Comparison of ENCODE assay signal across 7 mouse cellular contexts in genomic region chr1:93444405-93445110, GRCm38 (mm10). TPM values are rescaled to one million over a fixed set of nuclear protein-coding genes. Genes with fewer than 3 reads are reported as not detected.
DNase-seq lines count a peak whose midpoint lies in the region.

No protein-coding gene starts in this region.

- peak; percentile 94 for DNase-seq in adrenal gland, adult 2 months
- DNase-seq in embryo, embryonic 10 days (ENCODE audit: low spot score) = peak; percentile 68
- DNase-seq in gastrocnemius, postnatal 10 days = peak; percentile 78
- DNase-seq in induced T-regulatory cell, adult 2 months (ENCODE audit: low read depth) = peak; percentile 76
- DNase-seq in left cerebral cortex, postnatal 25 days (ENCODE audit: low spot score in 2 of 2) = peak; percentile 52 to 59
- DNase-seq in mesoderm, embryonic 11.5 days (ENCODE audit: low read depth, low spot score) = peak; percentile 70
- peak; percentile 46 for DNase-seq in right cerebral cortex, postnatal 4 days

- intact Hi-C loops in left cerebral cortex, postnatal 25 days (cut with DNase I) = loop anchor here (2.0 to 5.0 kb wide), 2 partner anchors 34 to 63 kb away; partner anchors contain the start of gene Hdlbp

RNA-seq across cellular contexts. Expression of gene Hdlbp, which starts 34.1 kb away (rescaled TPM):
- 100 to 1,000 TPM; 314 to 430 TPM for total RNA-seq in adrenal gland, adult 2 months (2021)
- polyA plus RNA-seq in adrenal gland, adult 2 months (2012; rRNA removed) = 40.4 and 51.2 TPM in 2 replicates
- 100 to 1,000 TPM; 229 to 252 TPM for total RNA-seq in gastrocnemius, postnatal 10 days (2021)
- total RNA-seq in left cerebral cortex, postnatal 25 days (2021) = 100 to 1,000 TPM; 162 to 171 TPM

Comparison
In these comparisons a context has a peak if more than half of its experiments do, and no peak if none do; other contexts are left out.
1. Peak in every context shown above with its lines: DNase-seq.